Mouse (Mus musculus) limb, embryonic 11.5 days (tissue): Measurements from ENCODE around the gene Plekhg5. TPM values are rescaled to one million over a fixed set of nuclear protein-coding genes. Genes with fewer than 3 reads are reported as not detected.

Source experiments
- ATAC-seq: fragments of 200-750 bp; cut with Nextera tagmentation; 2 replicates; pipeline ENCODE4 v1.8.0; 2017; ENCODE audit warnings: low read depth; ENCODE audit not compliant: insufficient number of reproducible peaks, low FRiP score, low TSS enrichment
- DNase-seq: peaks from one replicate; pipeline ENCODE4 v3.0.0-alpha.2; 2015; ENCODE audit warnings: low spot score
- H3K27ac ChIP-seq: fragments of 300-500 bp; sonication (generic); replicated peaks from 2 replicates; pipeline ENCODE4 v1.5.1; 2014; ENCODE audit warnings: low read depth, mild to moderate bottlenecking, low read length
- H3K27me3 ChIP-seq: fragments of 300-500 bp; sonication (generic); 2 replicates; pipeline ENCODE4 v1.6.1; 2014; ENCODE audit warnings: mild to moderate bottlenecking, low read length, mixed read lengths; ENCODE audit not compliant: control insufficient read depth, insufficient read depth
- H3K36me3 ChIP-seq: fragments of 300-500 bp; sonication (generic); 2 replicates; pipeline ENCODE4 v1.6.1; 2014; ENCODE audit warnings: mild to moderate bottlenecking, low read length, moderate library complexity, mixed read lengths; ENCODE audit not compliant: control insufficient read depth, insufficient read depth
- H3K4me1 ChIP-seq: fragments of 300-500 bp; sonication (generic); 2 replicates; pipeline ENCODE4 v1.6.1; 2014; ENCODE audit warnings: low read length, mixed read lengths; ENCODE audit not compliant: control insufficient read depth, insufficient read depth
- H3K4me2 ChIP-seq: fragments of 300-500 bp; sonication (generic); 2 replicates; pipeline ENCODE4 v1.6.1; 2014; ENCODE audit warnings: low read depth, mild to moderate bottlenecking, moderate library complexity; ENCODE audit not compliant: severe bottlenecking
- H3K4me3 ChIP-seq: fragments of 300-500 bp; sonication (generic); 2 replicates; pipeline ENCODE4 v1.5.1; 2014; ENCODE audit warnings: low read depth, low read length
- H3K9ac ChIP-seq: fragments of 300-500 bp; sonication (generic); 2 replicates; pipeline ENCODE4 v1.6.1; 2014; ENCODE audit warnings: mild to moderate bottlenecking, low read length
- H3K9me3 ChIP-seq: fragments of 300-500 bp; sonication (generic); 2 replicates; pipeline ENCODE4 v1.6.1; 2016; ENCODE audit warnings: low read length; ENCODE audit not compliant: control insufficient read depth
- WGBS: fragments of 180-500 bp; shearing (Covaris S2); extraction: QIAGEN DNeasy Blood & Tissue Kit; methylation state at CpG from one replicate; pipeline ENCODE4 v1.1.7; 2014; 5-methylcytosine and 5-hydroxymethylcytosine counted together
- polyA plus RNA-seq: library from polyadenylated mRNA; unstranded; fragments of >200 nt; fragmentation: Nextera tagmentation; extraction: Ambion mirVana; gene quantifications from 2 replicates; pipeline ENCODE4 v1.2.1, GENCODE M21; 2014

The Plekhg5 gene
- polyA plus RNA-seq, 1 experiment from 2014 or later = 8.9 TPM

GRCm38 (mm10) chr4:152087211-152088081 lies 15.1 kb downstream of the Plekhg5 start:
- H3K27me3 ChIP-seq = no peaks in the 10 kb centered on the region; the same call in 1 of the 2 replicates
- 7% methylated on average over 12 of the region's 12 CpGs for whole genome bisulfite sequencing
- H3K9me3 ChIP-seq = 0 out of 2 replicates have a peak, but pooled peaks cover 2% of the 10 kb centered on the region
- DNase-seq (peak; percentile 44), ATAC-seq (0 out of 2 replicates have a peak, but pooled peaks have one; percentile 8)
- H3K9ac ChIP-seq = peak overlapping the region; percentile 85
- H3K4me2 ChIP-seq = peak overlapping the region; percentile 93
- H3K27ac ChIP-seq = peak overlapping the region; percentile 14; the same call in 1 of the 2 replicates
- peaks cover 7% of the 10 kb centered on the region; the same call in 1 of the 2 replicates for H3K4me1 ChIP-seq
- H3K4me3 ChIP-seq = peak overlapping the region; percentile 84
- no peaks in the 10 kb centered on the region for H3K36me3 ChIP-seq

GRCm38 (mm10) chr4:152088133-152088532 lies 15.8 kb downstream of the Plekhg5 start:
- no peak for ATAC-seq
- Histone ChIP-seq H3K36me3 (no peaks in the 10 kb centered on the region), H3K9ac (peak overlapping the region; percentile 9; the same call in 1 of the 2 replicates), H3K4me2 (peak overlapping the region; percentile 93; the same call in 1 of the 2 replicates), H3K4me3 (no peak overlapping the region), H3K9me3 (0 out of 2 replicates have a peak, but pooled peaks cover 2% of the 10 kb centered on the region), H3K27me3 (no peaks in the 10 kb centered on the region; the same call in 1 of the 2 replicates), H3K4me1 (peaks cover 7% of the 10 kb centered on the region; the same call in 1 of the 2 replicates), H3K27ac (no peak overlapping the region)
- DNase-seq = no peak
- WGBS = 51% methylated on average over 4 of the region's 4 CpGs

GRCm38 (mm10) chr4:152088556-152089120 lies 16.3 kb downstream of the Plekhg5 start:
- no peak for DNase-seq
- H3K27ac ChIP-seq = no peak overlapping the region
- no peaks in the 10 kb centered on the region; the same call in 1 of the 2 replicates for H3K27me3 ChIP-seq
- peaks cover 7% of the 10 kb centered on the region; the same call in 1 of the 2 replicates for H3K4me1 ChIP-seq
- no peak overlapping the region for H3K4me2 ChIP-seq
- peak overlapping the region; percentile 9; the same call in 1 of the 2 replicates for H3K9ac ChIP-seq
- ATAC-seq = no peak
- 47% methylated on average over 8 of the region's 8 CpGs for WGBS
- H3K9me3 ChIP-seq = 0 out of 2 replicates have a peak, but pooled peaks cover 2% of the 10 kb centered on the region
- no peaks in the 10 kb centered on the region for H3K36me3 ChIP-seq
- H3K4me3 ChIP-seq = no peak overlapping the region

- H3K36me3 ChIP-seq = no peaks in the 10 kb centered on the region
- H3K9ac ChIP-seq = no peak overlapping the region
- no peak overlapping the region for H3K27ac ChIP-seq
- DNase-seq (no peak), ATAC-seq (no peak)
- 0 out of 2 replicates have a peak, but pooled peaks cover 2% of the 10 kb centered on the region for H3K9me3 ChIP-seq
- H3K4me2 ChIP-seq = no peak overlapping the region
- no peaks in the 10 kb centered on the region; the same call in 1 of the 2 replicates for H3K27me3 ChIP-seq
- 84% methylated on average over 9 of the region's 9 CpGs for WGBS
- no peak overlapping the region for H3K4me3 ChIP-seq
- peaks cover 7% of the 10 kb centered on the region; the same call in 1 of the 2 replicates for H3K4me1 ChIP-seq
Measured at GRCm38 (mm10) chr4:152090191-152090590, 17.9 kb downstream of the Plekhg5 start.

GRCm38 (mm10) chr4:152092751-152093293 lies 20.5 kb downstream of the Plekhg5 start:
- WGBS = 69% methylated on average over 8 of the region's 8 CpGs
- DNase-seq = no peak
- no peak for ATAC-seq
- Histone ChIP-seq H3K27me3 (no peaks in the 10 kb centered on the region), H3K36me3 (no peaks in the 10 kb centered on the region), H3K4me3 (no peak overlapping the region), H3K9ac (no peak overlapping the region), H3K4me2 (no peak overlapping the region), H3K4me1 (peaks cover 14% of the 10 kb centered on the region), H3K9me3 (no peaks in the 10 kb centered on the region), H3K27ac (no peak overlapping the region)

GRCm38 (mm10) chr4:152094233-152094632 lies 21.9 kb downstream of the Plekhg5 start:
- ATAC-seq = no peak
- no peak for DNase-seq
- peaks cover 19% of the 10 kb centered on the region for H3K4me1 ChIP-seq
- no peak overlapping the region for H3K9ac ChIP-seq
- no peaks in the 10 kb centered on the region for H3K27me3 ChIP-seq
- no peaks in the 10 kb centered on the region for H3K36me3 ChIP-seq
- H3K27ac ChIP-seq = no peak overlapping the region
- WGBS = 87% methylated on average over 12 of the region's 12 CpGs
- no peak overlapping the region for H3K4me2 ChIP-seq
- H3K9me3 ChIP-seq = no peaks in the 10 kb centered on the region
- H3K4me3 ChIP-seq = no peak overlapping the region

GRCm38 (mm10) chr4:152095937-152096910 lies 23.9 kb downstream of the Plekhg5 start:
- H3K9ac ChIP-seq = peak overlapping the region; percentile 3; the same call in 1 of the 2 replicates
- no peaks in the 10 kb centered on the region for H3K9me3 ChIP-seq
- no peak overlapping the region for H3K4me2 ChIP-seq
- peaks cover 25% of the 10 kb centered on the region for H3K4me1 ChIP-seq
- DNase-seq = peak; percentile 77
- H3K27ac ChIP-seq = no peak overlapping the region
- 0 out of 2 replicates have a peak overlapping the region, but pooled peaks have one; percentile 3 for H3K4me3 ChIP-seq
- 18% methylated on average over 25 of the region's 27 CpGs for WGBS
- peak; percentile 19; the same call in 1 of the 2 replicates for ATAC-seq
- no peaks in the 10 kb centered on the region for H3K27me3 ChIP-seq
- H3K36me3 ChIP-seq = no peaks in the 10 kb centered on the region
